Mouse (Mus musculus) cerebellum, adult 9-11 months (tissue): ENCODE data around the gene Rpl3.

Source experiments
- DNase-seq: peaks from one replicate; pipeline ENCODE4 v3.0.0; 2022

The Rpl3 gene

DNA sequence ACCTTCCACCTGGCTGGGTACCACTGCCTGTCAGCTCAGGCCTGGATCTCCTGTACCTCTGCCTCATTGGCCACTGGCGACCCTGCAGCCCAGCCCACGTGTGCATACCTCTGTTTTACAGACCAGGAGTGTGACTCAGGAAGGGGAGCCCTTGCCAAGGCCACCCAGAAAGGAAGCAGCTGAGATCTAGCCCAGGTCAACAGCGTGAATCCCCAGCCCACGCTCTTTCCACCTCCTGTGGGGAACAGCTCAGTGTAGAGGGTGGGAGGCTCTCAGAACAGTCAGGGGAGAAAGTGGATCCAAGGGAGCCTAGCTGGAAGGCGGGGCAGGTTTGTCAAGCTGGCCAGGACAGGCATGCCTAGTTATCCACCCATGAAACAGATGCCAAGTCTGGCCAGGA is 28.8 kb downstream of the Rpl3 start:
- no peak for DNase-seq

DNA sequence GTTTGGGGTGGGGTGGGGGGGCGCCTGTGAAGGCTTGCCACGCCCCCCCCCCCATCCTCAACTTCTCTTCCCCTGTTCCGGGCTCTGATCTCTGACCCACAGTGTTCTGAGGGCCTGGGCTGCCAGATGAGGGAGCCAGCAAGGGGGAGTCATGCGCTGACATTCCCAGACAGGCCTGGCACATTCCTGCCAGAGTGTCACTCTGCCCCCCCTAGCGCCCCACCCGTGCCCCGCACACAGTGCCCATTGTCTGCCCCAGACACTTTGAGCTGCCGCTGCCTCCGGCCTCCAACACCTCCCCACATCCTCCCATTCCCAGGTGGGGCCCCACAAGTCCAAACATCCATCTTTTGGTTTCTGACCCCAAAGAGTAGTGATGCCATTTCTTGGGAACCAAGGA is 29.3 kb downstream of the Rpl3 start:
- no peak for DNase-seq

DNA sequence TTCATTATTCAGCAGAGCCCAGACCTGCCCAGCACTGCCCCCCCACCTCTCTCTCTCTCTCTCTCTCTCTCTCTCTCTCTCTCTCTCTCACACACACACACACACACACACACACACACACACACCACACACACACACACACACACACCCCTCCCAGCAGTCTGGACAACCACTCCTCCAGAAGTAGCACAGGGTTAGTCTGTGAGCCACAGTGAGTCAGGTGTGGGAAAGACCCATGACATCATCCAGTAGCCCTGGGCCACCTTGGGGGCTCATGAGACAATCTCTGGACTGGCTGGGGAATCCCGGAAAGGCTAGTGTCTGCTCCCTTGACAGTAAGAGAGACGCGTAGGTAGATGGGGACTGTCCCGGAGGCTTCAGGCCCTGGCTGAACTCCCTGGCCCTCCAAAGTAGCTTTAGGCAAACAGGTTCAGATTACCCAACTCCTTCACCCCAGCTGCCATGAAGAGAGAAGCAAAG is 30.6 kb downstream of the Rpl3 start:
- no peak for DNase-seq

DNA sequence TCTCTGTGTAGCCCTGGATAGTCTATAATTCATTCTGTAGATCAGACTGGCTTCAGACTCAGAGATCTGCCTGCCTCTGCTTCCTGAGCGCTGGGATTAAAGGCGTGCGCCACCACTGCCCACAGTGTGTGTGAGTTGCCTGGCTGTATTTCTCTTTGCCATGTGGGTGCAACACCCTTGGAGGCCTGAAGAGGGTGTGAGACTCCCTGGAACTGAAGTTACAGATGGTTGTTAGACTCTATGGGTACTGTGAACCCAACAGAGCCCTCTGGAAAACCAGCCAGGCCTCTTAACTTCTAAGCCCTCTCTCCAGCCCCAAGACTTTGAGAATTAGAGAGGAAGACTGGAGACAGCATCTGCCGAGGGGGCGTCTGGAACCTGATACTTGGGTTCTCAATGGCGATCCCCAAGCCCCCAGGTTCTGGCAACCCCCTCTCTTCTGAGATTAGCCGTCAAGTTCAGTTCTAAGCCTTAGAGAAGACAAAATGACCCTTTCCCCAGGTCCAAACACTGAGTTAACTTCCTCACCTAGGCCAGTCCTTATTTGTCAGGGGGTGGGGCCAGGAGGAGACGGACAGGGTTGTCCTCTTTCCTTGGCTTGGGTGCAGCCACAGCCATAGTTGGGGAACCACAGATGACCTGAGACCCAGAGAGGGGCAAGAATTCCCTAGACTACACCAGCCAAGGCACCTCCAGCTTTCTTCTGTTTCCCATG is 31.2 kb downstream of the Rpl3 start:
- DNase-seq: no peak

DNA sequence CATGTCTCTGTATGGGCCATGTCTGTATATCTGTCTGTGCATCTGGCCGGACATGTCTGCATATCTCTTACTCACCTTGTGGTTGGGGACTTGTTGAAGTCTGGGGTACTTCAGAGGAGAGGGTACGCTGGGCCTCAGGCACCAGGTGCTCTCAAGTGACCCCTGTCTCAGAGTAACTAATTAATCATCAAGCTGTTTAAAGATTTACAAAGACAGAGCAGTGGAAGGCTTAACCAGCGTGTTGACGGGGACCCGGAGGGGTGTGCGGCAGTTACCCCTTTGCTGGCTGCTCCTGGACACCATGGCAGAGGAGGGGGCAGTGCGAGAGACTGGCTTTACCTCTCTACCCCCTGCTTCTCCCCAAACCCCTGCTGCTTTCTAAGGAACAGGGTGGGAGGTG is 32.1 kb downstream of the Rpl3 start:
- DNase-seq: no peak

DNA sequence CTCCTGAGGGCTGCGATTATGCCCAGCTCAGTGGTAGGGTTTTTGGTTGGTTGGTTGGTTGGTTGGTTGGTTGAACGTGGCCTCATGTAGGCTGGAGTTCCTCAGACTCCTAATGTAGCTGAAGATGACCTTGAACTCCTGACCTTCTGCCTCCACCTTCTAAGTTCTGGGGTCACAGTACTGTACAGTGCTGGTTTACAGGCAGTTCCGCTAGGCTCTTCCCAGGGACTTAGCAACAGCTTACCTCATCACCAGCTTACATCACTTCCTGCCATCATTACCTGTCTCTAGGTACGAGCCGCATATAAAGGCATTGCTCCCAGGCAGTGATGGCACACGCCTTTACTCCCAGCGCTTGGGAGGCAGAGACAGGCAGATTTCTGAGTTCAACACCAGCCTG is 33.5 kb downstream of the Rpl3 start:
- no peak for DNase-seq

DNA sequence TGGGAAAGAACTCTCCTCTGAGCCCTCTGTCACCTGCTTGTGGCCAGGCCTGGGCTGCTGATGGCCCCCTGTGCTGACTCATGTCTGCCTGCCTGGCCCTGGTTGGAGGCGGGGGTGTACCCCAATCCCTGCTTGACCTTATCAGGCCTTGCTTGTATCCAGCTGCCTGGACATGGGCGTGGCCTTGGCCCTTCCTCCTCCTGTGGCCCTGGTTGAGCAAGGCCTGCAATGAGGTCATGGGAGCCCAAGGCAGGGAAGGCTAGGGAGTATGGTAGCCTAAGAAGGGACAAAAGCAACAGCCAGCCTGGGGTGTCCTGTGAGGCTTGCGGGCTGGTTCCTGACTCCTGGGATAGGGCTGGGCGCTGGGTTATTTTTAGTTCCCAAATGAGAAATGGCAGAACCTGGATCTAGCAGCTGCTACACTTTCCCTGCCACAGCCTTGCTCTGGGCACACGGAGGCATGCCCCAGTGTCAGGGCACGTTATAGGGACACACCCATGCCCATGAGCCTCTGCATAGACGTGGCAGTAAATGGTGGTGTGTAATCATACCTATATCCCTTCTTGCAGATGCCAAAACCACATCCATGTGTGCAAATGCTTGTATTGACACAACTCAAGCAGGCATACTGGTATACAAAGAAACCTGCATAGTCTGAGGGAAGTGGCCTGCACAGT is 37.5 kb downstream of the Rpl3 start:
- no peak for DNase-seq

DNA sequence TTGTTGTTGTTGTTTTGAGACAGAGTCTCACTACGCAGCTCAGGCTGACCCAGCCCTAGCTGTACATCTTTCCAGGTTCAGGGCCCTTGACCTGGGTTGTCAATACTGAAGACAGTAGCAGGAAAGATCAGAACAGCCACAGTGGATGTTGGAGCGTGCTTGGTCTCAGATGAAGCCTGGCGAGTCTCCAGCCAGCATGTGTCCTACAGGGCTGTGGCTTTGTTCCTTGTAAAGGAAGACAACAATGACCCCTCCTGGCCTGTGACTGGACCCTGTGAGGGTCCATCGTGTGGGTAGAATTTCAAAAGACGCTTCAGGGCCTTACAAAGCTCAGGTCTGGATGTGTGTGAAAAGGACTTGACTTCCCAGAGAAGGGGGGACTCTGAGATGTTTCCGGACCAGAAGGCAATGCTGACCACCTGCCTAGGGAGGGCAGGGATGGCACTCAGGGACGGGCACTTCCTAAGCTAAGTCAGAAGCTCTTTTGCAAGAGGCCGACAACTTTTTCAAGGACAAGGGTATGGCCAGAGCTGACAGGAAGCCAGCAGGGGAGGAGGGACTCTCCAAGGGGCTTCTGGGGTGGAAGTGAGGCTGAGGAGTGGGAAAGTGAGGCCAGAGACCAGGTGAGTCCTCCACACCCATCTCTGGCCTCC is 38.2 kb downstream of the Rpl3 start:
- no peak for DNase-seq

DNA sequence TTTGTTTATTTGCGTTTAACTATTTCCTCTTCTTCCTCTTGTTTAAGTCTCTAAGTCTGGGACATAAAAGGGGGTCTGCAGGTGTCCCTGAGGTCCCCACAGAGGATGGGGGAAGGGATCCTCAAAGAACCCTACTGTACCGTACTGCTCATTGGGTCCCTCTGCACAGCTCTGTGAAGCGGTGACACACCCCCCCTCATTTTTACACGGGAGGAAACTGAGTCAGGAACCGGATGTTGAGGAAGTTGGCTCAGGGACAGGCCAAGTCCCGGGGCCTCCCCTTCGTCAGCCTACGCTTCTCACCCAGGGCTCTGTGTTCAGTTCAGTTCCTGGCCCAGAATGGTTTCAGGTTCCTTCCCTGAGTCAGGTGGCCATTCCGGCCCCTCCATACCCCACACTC is 39.9 kb downstream of the Rpl3 start:
- no peak for DNase-seq

DNA sequence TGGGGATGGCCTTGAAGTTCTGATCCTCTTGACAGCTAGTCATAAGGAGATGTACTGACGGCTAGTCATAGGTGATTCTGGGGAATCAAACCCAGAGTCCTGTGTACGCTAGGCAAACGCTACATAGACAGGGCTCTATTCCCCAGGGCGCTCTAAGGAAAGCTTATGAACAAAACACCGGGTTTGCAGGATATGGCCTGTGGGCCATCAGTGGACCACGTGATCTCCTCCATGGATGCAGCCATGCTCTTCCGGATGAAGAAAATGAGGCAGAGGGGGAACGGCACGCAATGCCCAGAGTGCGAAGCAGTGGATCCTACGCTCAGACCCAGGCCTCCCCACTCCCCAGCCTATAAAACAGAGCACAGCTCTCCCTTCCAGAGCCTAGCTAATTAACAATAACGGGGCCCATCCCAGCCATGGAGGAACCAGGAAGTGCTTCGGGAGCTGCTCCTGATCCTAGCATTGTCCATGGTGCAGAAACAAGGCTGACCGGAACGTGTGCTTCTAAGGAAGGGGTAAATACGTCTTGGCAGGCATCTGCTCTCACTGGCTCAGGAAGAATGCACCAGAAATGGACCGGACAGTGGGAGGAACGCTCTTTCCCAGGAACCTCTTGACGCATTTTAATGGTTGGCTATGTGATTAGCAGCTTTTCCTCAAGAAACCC is 40.4 kb downstream of the Rpl3 start:
- DNase-seq: no peak

DNA sequence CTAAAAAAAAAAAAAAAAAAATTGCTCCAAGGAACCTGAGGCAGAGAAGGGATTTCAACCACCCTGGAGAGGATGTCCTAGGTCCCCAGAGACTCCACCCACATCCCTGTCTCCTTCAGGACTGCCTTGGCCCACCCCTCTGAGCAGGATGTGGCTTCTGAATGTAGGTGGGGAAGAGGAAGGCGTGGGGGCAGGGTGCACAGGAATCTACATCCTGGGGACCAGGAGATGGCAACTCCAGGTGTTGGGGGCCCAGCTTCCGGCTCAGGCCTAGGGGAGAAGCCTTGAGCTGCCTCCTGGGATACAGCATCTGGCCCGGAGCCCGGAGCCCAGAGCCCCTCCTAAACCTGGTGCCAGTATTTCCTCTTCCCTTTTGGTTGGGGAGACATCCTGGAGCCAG is 41.6 kb downstream of the Rpl3 start:
- no peak for DNase-seq

DNA sequence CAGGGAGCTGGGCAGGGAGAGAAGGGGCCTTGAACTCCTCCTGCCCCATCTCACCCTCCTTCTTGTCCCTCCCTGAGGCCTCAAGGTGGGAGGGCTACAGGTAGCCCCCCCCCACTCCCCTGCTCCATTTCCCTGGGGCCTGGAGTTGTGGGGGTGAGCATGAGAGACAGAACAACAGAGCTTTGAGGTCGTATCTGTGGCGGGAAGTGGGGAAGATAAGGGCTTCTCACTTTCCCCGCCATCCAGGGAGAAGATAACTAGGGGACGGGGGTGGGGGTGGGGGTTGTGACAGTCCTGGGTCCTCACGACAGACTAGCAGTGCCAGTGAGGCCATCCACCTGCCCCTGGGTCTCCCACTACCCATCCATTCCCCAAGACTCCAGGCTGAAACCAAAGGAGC is 43.7 kb downstream of the Rpl3 start:
- DNase-seq: no peak

DNA sequence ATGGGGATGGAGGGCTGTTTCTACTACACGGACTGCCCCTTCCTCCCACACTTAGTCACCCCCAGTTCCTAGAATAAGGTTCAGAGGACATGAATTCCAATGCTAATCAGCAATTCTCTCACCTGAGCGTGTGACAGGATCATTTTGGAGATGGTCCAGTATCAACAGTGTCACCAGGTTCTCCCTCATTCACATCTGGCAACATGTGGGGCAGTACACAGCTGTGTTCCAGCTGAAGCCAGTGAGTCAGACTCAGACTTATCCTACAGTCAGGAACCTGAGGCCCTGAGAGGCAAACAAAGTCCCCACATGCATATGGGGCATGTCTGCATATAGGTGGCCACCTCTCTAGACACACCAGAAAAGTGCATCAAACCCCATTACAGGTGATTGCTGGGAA is 44.4 kb downstream of the Rpl3 start:
- DNase-seq: no peak

DNA sequence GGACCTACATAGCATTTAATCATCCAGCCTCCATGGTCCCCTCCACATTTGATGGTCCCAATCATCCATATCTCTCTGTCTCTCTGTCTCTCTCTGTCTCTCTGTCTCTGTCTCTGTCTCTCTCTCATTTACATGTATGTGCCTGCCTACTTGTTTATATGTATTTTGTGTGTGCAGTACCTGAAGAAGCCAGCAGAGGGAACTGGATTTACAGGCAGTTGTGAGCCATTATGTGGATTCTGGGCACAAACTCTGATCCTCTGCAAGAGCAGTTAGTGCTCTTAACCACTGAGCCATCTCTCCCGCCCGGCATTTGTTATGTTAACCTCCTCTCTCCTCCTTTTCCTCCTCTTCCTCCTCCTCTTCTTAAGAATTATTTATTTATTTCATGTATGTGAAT is 45.9 kb downstream of the Rpl3 start:
- no peak for DNase-seq

DNA sequence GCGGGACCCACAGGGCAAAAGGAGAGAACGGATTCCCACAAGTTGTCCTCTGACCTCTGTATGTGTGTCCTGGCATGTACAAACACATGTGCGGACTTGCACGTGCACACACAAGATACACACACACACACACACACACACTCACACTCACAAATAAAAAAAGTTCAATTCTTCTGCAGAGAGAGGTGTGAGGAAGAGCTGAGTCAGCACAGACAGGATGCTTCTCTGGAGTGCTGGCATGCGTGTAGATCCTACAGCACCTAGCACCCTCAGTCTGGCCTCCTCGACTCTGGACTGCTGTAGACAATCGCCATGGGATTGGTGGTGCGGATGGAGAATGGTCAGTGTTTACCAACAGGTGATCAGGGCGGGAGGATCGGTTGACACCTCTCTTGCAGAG is 47.4 kb downstream of the Rpl3 start:
- no peak for DNase-seq

DNA sequence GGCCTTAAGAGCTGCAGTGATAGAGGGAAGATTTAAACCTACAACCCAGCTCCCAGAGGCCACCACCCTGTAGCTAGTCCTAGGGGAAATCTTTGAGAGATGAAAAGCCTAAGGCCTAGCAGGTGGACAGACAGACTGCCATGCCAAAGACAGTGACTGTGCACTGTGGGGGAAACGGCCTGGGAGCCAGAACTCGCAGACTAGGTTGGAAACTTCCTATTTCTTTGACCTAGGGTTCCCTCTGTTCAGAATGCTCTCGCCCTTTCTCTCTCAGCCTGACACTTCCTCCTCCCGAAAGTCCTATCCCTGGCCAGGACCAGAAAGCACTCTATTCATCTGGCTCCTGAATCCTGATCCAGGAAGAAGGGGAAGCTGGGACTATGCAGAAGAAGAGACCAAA is 49.5 kb downstream of the Rpl3 start:
- no peak for DNase-seq

DNA sequence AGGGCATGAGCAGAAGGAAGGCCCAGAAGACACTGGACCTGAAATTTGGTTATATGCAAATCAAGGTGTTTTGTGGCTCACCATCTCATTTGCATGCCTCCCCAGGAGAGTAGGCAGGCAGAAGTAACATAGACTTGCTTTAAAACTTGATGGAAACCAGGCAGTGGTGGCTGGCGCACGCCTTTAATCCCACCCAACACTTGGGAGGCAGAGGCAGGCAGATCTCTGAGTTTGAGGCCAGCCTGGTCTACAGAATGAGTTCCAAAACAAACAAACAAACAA is 53.6 kb downstream of the Rpl3 start:
- no peak for DNase-seq

DNA sequence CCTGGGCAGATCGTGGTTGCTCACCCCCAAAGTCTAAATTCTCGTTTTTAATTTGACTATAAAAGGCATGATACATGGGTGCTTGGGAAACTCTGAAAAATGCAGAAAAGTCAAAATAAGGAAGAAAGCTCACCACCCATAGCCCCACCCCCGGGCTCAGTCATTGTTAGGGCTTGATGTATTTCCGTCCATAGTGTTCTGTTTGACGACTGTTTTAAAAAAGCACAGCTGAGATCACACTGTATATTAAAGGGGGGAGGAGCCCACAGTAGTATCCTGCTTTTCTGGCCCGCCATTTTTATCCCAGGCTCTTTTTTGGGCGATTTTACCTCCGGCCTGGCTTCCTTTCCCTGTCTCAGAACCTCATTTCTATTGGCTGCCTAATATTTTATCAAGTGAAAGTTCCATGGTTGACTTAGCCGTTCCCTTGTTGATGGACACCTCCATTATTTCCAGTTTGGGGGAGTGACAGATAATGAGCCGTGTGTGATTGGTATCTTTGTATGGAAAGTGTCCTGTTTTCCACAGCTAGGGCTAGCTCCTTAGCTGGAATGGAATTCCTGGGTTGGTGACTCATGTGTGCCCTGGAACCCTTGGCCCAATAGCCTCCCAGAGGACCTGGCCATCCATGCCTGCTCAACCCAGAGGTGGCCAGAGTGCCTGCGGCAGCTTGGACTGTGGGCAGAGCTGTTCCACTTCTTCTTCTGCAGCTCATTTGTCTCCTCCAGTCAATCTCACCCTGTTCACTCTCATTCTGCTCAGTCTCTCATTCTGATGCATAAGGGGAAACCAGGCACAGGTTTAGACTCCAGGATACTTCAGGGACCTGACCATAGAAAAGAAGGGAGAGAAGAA is 54.2 kb downstream of the Rpl3 start:
- DNase-seq: no peak

DNA sequence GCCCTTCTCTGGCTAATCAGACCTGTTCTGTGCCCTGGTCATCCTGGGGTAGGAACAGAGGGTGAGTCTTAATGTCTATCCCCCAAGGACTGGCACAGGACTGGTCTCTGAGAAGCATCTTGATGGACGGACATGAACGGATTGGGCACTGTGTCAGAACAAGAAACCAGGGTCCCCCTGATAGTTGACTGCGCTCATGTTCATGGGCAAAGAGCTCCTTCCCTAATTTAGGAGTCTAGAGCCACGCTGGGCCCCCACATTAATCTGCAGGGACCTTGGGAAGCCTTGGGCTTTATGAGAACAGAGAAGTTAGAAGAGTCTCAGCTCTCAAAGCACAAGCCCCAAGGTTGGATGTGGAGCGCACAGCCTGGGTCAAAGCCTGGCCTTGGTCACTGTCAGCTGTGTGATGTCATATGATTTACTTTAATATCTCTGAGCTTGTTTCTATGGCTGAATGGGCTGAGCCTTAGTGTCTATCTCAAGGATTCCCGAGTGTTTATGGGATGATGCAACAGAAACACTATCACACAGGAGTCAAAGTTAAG is 56.3 kb downstream of the Rpl3 start:
- no peak for DNase-seq

DNA sequence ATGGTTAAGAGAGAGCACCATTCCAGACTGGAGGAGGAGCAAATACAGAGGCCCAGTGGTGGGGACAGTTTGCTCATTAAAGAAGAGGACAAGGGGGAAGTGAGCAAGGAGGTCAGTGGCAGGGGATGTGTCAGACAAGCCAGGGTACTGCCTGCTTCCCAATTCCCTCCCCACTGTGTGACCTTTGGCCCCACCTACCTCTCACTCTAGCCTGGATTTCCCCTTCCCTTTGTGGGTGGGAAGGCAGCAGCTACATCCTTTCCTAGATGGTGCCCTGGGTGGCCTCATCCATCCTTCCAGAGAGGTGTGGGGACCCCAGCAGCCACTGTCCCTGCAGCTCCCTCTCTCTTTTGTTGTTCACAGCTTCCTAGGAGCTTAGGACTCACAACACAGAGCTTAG is 56.8 kb downstream of the Rpl3 start:
- DNase-seq: no peak

DNA sequence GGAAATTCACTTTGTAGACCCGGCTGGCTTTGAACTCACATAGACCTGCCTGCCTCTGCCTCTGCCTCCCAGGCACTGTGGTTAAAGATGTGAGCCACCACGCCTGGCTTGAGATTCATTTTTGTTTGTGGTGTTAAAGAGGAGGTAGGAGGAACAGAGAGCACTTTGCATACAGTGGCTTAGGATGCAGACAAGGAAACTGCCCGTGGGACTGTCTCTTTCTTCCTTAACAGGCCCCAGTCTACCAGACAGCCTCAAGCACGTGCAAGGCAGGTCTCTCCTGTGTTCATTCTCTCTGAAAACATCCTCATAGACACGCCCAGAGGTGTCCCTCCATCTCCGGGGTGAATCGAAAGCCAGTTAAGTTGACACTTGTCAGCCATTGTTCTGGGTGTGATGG is 57.3 kb downstream of the Rpl3 start:
- DNase-seq: no peak

DNA sequence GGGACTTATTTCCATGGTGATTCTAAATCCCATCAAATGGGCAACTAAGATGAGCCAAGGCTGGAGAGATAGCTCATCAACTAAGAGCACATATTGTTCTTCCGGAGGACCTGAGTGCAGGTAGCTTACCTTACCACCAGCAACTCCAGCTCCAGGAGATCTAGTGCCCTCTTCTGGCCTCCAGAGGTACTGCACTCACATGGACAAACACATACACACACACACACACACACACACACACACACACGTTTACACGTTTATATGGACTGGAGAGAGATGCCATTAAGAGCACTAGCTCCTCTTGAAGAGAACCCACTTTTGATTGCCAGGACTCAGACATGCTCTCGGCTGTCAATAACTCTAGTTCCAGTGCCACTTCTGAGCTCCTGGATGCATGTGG is 60.5 kb downstream of the Rpl3 start:
- no peak for DNase-seq

DNA sequence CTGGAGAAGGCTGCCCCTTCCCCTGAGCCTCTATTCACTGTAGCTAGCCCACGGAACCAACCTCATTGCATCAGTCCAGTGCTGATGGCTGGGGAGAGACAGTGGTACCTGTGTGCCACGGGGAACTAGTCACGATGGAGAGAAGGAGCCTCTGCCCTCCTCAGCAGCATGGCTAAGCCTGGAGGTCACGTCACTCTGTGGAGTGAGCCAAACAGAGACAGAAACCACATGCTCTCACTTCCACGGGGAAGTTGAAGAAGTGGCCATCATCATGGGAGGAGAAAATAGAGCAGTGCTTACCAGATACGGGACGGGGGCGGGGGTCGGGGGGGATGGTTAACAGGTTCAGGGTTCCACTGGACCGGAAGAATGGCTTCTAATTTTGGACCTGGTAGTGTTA is 61.3 kb downstream of the Rpl3 start:
- no peak for DNase-seq
